Mouse (Mus musculus) liver, adult (tissue): ENCODE measurements around the gene Zfp715.

Experiments
- GATA4 ChIP-seq: IDR thresholded peaks from 2 replicates; pipeline ENCODE4 v1.6.1; 2014; ENCODE audit warnings: mild to moderate bottlenecking, low read length; ENCODE audit not compliant: insufficient replicate concordance

The Zfp715 gene

DNA sequence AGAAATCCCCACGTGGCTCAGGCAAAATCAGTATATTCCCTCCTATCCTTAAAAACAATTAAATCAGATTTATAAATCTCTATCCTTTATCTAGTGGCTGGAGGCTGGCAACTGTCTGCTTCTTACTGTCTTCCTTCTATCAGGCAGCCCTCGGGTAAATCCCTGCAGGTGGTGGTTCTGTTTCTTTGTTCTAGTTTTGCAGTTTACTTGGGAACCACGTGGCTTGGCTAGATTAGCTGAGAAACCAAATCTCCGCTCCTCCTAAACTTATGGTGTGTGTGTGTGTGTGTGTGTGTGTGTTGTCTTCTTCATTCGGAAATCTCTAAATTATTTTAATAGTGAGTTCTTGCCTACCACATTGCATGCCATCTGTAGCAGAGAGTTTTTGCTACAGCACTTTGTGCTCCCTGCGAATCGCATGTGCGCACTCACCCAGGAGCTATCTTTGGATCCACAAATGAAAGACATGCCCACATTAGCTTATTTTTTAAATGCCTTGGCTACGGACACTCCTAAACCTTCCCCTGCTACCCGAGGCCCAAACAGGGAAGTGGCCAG is 13.2 kb upstream of the Zfp715 start:
- no peak for TF ChIP-seq GATA4

DNA sequence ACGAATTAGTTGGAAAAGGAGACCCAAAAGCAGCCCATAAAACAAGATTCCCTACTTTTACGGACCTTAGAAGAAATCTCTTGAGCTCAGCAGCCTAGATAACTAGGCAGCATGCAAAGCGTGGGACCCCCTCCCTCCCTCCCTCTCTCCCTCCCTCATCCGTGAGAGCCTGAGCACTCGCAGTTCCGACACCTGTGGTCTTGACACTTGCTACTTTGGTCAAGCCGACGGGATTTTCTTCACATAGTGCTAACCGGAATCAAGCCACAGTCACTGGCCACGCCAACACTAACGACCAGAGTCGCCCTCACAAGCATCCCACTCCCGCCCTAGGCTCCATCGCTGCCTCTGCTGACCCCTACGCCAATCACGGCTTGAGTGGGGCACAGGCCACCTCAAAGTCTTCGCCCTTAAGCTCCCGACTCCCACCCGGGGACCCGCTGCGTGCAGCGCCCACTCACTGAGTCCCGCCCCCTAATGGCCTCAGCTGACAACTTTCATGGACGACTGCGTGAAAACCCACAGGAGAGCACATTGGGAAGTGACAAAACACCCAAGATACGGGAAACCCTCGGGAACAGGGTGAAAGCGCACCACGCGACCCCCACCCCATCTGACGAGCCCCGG is 595 bp downstream of the Zfp715 start:
- TF ChIP-seq GATA4, result no peak

DNA sequence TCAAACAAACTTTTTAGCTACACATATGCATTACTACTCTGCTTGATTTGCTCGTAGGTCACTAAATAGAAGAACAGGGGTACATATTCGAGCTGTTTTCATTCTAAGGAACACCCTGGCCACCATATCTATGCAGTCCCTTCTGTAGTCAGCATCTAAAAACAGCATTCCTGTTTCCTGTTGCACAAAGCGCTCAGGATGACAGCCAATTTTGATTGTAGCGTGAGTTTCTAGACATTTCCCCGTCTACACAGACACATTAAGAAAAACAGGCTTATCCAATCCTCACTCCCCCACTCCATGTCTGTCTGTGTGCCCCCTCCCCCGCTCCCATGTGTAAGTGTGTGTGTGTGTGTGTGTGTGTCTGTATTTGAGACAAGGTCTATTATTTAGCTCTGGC is 1.5 kb downstream of the Zfp715 start:
- peak; percentile 59; the same call in 1 of the 2 replicates for TF ChIP-seq GATA4

DNA sequence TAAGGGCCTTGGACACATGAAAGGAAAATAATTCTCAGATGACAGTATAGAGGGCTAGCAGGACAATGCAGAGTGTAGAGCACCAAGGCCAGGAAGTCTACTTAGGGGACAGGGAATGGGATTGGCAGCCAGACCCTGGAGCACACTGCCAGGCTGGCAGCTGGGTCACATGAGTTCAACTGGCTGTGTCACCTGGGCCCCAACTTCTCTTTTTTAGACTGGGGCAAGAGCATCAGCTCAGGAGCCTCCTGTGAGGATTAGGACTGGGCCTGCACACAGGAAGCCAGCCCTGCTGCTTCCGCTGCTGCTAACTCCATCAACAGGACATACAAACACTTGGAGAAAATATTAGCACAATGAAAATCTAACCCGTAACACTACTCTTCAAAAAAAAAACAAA is 4.0 kb downstream of the Zfp715 start:
- TF ChIP-seq GATA4, result no peak

DNA sequence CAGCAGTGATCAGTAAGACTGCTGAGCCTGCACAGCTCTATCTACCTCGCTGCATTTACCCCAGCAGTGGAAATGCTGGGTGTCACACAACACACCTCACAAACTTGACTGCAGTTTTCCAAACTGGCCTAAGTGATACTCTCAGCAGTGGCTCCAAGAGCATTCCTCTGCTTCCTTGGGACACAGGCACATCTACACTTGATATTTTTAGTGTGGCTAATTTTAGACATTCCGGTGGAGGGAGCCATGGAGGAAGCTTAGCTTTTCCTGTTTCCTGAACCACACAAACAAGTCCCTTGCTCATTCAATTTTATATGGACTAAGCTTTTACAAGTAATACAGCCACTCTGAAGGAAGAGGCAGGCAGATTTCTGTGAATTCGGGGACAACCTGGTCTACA is 7.9 kb downstream of the Zfp715 start:
- TF ChIP-seq GATA4, result no peak; the same call in 1 of the 2 replicates

DNA sequence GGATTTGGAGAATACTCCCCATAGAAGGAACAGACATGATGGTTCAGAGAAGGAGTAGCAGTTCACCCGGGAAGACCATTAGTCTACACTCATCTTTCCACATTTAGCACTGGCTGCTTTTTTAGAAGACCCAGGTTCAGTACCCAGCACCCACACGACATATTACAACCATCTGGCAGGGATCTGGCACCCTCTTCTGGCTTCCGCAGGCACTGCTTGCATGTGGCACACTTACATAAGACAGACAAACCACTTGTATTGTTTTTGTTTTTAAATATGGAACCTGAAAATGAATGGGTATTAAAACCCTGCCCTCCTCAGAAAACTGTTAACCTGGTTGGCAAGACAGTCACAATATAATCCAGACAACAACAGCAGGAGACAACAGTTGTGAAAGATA is 21.6 kb downstream of the Zfp715 start:
- TF ChIP-seq GATA4, result no peak

DNA sequence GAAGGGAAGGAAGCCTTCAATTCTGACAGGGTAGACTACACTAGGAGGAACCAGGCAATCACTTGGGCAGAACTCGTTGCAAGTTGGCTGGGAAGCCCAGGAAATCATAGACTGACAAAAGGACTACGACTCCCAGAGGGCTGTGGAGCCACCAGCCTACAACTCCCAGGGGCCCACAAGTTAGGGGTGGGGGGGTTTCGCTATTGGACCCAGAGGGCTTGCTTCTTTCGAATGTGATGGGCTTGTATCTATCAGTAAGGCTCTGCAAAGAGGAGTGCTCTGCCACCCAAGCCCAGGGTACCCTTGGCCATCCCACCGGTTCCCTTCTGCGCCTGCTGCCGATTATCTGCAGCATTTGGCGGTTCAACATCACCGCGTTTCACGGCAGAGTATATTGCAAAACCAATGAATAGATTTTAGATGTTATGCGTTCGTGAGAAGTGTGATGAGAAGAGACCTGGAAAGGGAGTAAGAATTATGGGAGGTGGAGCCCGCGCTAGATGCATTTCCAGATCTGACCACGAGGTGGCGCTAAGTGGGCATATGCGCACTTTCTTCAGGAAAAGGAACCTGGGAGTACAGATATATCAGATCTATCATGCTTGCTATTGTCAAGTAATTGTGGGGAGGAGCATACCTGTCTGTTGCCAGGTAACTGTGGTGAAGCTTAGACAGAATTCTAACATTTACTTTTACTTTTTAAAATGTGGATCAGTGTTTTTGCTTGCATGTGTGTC is 30.1 kb downstream of the Zfp715 start:
- TF ChIP-seq GATA4, result no peak

DNA sequence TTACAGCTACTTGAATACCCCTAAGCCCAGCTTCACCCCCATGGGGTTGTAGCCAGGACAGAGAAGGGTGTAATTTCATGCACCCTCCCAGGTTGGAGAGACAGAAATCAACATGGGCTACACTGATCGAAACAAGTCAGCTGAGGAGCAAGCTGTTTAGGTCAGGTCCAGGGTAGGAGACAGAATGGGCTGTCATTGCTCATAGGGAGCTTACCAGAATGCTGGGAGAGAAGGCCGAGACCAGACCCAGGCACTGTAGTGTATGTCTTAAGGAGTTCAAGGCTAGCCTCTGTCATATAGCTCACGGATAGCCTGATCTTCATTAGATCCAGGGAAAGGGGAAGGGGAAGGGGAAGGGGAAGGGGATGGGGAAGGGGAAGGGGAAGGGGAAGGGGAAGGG is 30.6 kb downstream of the Zfp715 start:
- no peak for TF ChIP-seq GATA4

DNA sequence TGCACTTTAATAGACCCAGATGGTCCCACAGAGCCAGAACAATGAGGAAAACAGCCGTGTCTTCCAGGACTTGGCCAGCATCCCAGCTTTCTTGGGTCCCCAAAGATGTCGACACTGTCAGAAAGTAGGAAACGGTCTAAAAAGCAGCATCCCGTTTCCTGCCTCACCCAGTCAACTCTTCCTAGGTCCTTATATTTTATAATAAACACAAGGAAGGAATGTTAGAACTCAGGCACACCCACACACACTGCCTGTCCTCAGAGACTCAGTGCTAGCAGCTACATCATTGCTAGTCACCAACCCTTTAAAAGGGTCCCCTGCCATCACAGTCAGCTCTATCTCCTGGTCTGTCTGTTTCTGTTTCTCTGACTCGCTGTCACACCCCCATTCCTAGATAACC is 35.7 kb downstream of the Zfp715 start:
- TF ChIP-seq GATA4, result no peak

DNA sequence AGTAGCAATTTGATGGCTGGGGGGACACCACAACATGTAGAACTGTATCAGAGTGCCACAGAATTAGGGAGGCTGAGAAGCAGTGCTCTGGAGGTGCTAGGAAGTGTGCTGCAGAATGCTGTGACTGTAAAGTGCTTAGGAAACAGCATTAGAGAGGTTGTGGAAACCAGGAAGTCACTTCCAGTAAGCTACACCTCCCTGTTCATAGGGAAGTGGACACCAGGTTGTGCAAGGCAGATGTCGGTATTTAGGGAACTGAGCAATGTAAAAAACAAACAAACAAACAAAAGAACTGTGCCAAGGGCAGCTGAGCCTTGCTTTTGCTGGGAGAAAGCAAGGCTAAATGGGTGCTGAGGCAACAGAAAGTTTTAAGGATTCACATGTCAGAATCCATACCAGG is 39.6 kb downstream of the Zfp715 start:
- no peak for TF ChIP-seq GATA4

DNA sequence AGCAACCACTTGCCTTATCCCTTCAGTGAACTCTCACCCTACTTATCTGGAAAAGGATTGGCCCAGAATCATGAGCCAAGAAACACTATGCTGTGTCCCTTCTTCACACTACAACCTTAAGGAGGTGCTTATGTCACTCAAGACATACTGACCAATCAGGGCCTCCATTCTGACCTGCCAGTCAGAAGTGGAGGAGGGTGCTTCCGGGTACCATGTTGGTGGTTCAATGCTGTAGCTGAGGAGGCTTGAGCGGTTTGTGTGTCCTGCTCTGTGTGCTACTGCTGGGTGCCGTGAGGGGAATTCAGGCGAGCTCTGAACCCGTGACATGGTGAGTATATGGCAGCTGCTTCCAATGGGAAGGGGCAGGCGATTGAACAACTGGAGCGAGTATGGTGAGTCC is 59.6 kb downstream of the Zfp715 start:
- no peak for TF ChIP-seq GATA4
